Mouse (Mus musculus): Measurements from ENCODE around the gene Man2a2.
"Not testable (repeated sequence)": the region's sequence is repeated elsewhere in the genome, so short reads cannot be mapped to it uniquely, and the experiment has no call there.

Gene Man2a2

DNA sequence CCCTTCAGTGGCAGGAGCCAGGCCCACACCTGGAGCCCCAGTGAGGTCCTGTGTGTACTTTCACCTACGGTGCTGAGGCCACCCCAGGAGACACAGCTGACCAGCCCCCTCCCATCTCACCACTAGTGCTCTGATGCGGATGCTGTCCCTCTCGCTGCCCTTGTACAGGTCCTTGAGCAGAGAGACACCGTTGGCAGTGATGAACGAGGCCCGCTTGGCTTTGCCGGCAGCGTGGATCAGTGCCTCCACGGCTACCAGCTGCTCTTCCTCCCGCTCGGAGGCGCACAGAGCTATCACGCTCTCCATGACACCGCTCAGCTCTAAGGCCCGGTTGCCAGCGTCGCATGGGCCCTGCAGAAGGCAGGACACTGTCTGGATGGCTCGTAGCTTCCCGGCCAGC, 39.7 kb downstream of the Man2a2 start:
- no peak for DNase-seq

- peak; percentile 60 to 73 for DNase-seq
These were observed 40.9 kb downstream of the Man2a2 start for GRCm38 (mm10) chr7:80330278-80330677.

DNA sequence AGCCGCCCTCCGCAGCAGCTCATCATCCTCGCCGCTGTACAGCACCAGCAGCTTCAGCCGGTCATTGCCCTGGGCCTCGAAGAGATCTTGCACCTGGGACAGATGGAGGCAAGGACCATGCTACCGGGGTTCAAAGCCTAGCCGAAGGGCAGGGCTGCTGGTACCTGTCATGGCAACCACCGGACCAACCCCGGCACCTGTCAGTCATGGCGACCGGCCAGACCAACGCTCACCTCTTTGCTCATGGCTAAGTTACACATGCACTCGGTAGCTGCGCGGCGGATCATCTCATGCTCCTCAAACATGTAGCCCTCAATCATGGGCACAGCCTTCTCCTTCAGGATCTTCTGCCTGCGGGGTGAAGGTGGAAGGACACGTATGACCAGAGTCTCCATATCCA, 45.1 kb downstream of the Man2a2 start:
- DNase-seq: peak in 1 of 2 experiments; percentile 55

- DNase-seq: no peak
These were observed 45.8 kb downstream of the Man2a2 start for GRCm38 (mm10) chr7:80325292-80325868.

- DNase-seq: not testable (repeated sequence)
These were observed 46.4 kb downstream of the Man2a2 start for GRCm38 (mm10) chr7:80324816-80325119.

- DNase-seq: peak; percentile 99
These were observed 46.9 kb downstream of the Man2a2 start, which contains the start of gene Rccd1 for GRCm38 (mm10) chr7:80324043-80324815. Rccd1 (minus strand) TSS chr7:80324454.

DNA sequence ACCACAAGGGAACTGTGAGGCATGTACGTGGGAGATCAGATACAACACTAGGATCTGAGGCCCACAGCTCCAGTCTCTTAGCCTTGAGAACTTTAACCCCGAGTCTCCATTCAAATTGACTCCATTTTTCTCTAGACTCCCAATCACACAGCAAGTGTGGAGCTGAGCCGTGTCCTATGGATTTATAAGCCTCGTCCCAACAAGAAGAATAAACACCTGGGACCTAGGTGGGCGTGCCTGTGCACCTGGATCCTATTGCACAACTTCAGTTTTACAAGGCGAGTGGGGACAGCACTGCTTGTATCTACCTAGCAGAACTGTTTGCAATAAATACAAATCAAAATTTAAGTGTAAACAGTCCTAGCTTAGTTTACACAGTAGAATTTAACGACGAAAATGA, 47.8 kb downstream of the Man2a2 start:
- no peak for DNase-seq

- DNase-seq: no peak
These were observed 51.2 kb downstream of the Man2a2 start for GRCm38 (mm10) chr7:80319846-80320496.

DNA sequence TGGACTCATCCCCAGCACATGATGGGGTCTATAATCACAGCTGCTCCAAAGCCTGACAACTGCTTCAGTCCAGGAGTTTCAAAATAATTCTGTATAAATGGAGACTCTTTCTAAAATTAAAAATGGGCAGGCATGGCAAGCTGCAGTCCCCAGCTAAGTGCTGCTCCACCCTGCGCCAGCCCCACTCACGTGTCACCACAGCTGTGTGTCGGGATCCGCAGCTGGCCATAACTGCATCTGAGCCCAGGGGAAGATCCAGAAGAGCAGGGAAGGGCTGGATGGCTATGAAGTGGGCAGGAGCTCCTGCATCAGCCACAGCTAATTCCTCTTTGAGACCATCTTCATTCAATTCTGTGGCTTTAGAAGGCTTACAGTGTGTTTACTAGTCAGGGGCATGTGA, 52.5 kb downstream of the Man2a2 start:
- no peak for DNase-seq

DNA sequence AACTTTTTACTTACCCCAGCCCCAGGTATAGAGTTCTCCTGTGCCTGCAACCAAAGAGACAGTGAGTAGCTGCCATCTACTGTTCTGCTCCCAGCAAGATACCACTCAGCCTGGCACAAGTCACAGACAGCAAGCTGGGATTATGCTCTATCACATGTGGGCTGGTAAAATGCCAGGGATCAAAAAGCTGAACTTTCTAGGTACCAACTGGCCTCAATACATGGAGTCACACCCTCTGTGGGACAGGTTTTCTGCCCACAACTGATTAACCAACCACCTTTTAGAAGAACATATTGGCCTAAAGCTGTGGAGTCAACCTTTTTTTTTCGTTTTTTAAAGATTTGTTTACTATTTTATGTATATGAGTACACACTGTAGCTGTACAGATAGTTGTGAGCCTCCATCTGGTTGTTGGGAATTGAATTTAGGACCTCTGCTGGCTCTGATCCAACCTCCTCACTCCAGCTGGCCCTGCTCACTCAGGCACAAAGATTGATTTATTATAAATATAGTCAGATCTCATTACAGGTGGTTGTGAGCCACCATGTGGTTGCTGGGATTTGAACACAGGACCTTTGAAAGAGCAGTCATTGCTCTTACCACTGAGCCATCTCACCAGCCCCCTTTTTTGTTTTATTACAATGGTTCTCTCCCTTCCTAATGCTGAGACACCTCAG, 53.6 kb downstream of the Man2a2 start:
- no peak for DNase-seq

DNA sequence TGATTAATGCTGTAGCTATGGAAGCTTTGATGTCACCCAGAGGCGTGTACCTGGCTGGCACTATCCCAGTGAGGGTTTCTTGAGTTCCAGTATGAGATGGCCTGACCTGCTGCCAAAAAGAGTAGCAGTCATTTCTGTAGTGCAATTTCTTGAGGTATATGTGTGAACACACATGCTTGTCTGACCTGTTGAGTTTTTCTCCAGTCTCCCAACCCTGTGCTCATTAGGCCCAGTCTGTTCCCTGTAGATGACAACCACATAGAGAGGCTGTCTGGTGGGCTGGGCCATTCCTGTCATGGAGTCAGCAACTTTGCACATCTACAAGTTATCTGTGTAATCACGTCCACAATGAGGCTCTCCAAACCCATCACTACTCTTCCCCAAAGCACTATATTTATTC, 55.4 kb downstream of the Man2a2 start:
- no peak for DNase-seq

GRCm38 (mm10) chr7:80310771-80311170, 60.4 kb downstream of the Man2a2 start:
- DNase-seq: no peak

DNA sequence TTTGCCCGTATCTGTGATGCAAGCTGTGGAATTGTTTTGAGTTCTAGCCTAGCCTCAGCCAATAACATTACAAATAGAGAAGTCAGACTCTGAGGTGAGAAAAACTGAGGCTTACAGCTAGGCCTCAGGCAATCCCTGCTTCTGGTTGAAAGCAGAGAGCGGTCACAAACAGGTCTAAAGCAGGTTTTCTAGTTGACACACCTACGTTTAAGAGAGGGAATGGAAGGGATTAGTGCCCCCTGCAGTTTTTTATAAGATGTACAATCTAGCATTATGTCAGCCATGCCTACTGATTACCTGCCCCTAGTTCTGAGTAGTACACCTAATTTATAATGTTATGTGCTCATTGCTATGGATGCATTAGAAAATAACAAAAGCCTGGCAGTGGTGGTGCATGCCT, 63.4 kb downstream of the Man2a2 start:
- DNase-seq: no peak

DNA sequence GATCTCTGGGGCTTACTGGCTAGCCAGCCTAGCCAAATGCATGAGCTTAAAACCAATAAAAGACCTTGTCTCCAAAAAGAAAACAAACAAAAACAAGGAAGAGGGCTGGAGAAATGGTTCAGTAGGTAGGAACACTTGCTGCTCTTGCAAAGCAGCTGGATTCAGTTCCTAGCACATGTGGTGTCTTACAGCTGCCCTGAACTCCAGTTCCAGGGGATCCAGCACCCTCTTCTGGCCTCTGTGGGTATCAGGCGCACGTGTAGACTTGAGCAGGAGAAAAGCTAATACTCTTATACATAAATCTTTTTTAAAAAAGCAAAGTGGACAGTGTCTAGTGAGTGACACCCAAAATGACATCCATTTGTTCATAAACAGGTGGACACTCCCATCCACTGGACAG, 69.7 kb downstream of the Man2a2 start:
- DNase-seq: no peak

DNA sequence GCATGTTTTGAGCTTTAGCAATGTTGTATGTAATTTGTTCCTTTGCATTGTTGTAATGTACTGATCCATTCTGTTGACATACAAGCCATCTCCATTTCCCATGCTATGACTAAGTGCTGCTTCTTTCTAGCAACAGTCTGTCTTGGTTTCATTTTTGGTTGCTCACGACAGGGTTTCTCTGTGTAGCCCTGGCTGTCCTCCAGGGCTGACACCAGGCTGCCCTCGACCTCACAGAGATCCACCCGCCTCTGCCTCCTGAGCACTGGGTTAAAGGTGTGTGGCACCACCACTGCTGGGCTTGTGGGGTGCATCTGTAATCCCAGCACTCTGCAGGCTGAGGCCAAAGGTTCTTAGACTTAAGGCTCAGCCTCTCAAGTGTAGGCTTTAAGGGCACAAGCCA, 71.6 kb downstream of the Man2a2 start:
- no peak for DNase-seq
